Mouse (Mus musculus): ENCODE data around the gene Pi4k2b. TPM values are rescaled to one million over a fixed set of nuclear protein-coding genes. Genes with fewer than 3 reads are reported as not detected.
"Not testable (repeated sequence)": the region's sequence is repeated elsewhere in the genome, so short reads cannot be mapped to it uniquely, and the experiment has no call there.

Pi4k2b gene
- total RNA-seq, 1 experiment from 2014 or later, result 29.4 TPM

GRCm38 (mm10) chr5:52762586-52762985, 21.2 kb downstream of the Pi4k2b start:
- no peak for ATAC-seq (replicated peaks in 1 of 2; ENCODE audit: insufficient read depth in 1 of 2, low FRiP score in 2 of 2, low TSS enrichment in 1 of 2, low read depth in 1 of 2, poor library complexity in 2 of 2, severe bottlenecking in 2 of 2)

- no peak for ATAC-seq (replicated peaks in 1 of 2; ENCODE audit: insufficient read depth in 1 of 2, low FRiP score in 2 of 2, low TSS enrichment in 1 of 2, low read depth in 1 of 2, poor library complexity in 2 of 2, severe bottlenecking in 2 of 2)
Measured at GRCm38 (mm10) chr5:52774267-52774666, 32.9 kb downstream of the Pi4k2b start.

- ATAC-seq (replicated peaks in 1 of 2; ENCODE audit: insufficient read depth in 1 of 2, low FRiP score in 2 of 2, low TSS enrichment in 1 of 2, low read depth in 1 of 2, poor library complexity in 2 of 2, severe bottlenecking in 2 of 2), result no peak
Measured at GRCm38 (mm10) chr5:52775237-52775636, 33.9 kb downstream of the Pi4k2b start, which contains the start of gene Zcchc4. Gene Zcchc4 (plus strand): TSS chr5:52775409.

GRCm38 (mm10) chr5:52776466-52777354, 35.3 kb downstream of the Pi4k2b start:
- not testable (repeated sequence) for ATAC-seq (replicated peaks in 1 of 2; ENCODE audit: insufficient read depth in 1 of 2, low FRiP score in 2 of 2, low TSS enrichment in 1 of 2, low read depth in 1 of 2, poor library complexity in 2 of 2, severe bottlenecking in 2 of 2)

GRCm38 (mm10) chr5:52782523-52783250, 41.3 kb downstream of the Pi4k2b start:
- ATAC-seq (replicated peaks in 1 of 2; ENCODE audit: insufficient read depth in 1 of 2, low FRiP score in 2 of 2, low TSS enrichment in 1 of 2, low read depth in 1 of 2, poor library complexity in 2 of 2, severe bottlenecking in 2 of 2), result peak; percentile 94 to 96

- peak; percentile 15 to 24; a peak in 1 of 4 replicates for ATAC-seq (replicated peaks in 1 of 2; ENCODE audit: insufficient read depth in 1 of 2, low FRiP score in 2 of 2, low TSS enrichment in 1 of 2, low read depth in 1 of 2, poor library complexity in 2 of 2, severe bottlenecking in 2 of 2)
Measured at GRCm38 (mm10) chr5:52783251-52783620, 41.9 kb downstream of the Pi4k2b start.

GRCm38 (mm10) chr5:52783957-52784356, 42.6 kb downstream of the Pi4k2b start:
- ATAC-seq (replicated peaks in 1 of 2; ENCODE audit: insufficient read depth in 1 of 2, low FRiP score in 2 of 2, low TSS enrichment in 1 of 2, low read depth in 1 of 2, poor library complexity in 2 of 2, severe bottlenecking in 2 of 2), result no peak

GRCm38 (mm10) chr5:52786556-52787322, 45.4 kb downstream of the Pi4k2b start:
- ATAC-seq (replicated peaks in 1 of 2; ENCODE audit: insufficient read depth in 1 of 2, low FRiP score in 2 of 2, low TSS enrichment in 1 of 2, low read depth in 1 of 2, poor library complexity in 2 of 2, severe bottlenecking in 2 of 2), result no peak

- ATAC-seq (replicated peaks in 1 of 2; ENCODE audit: insufficient read depth in 1 of 2, low FRiP score in 2 of 2, low TSS enrichment in 1 of 2, low read depth in 1 of 2, poor library complexity in 2 of 2, severe bottlenecking in 2 of 2), result no peak; a peak in 1 of 4 replicates
Measured at GRCm38 (mm10) chr5:52793230-52793629, 51.9 kb downstream of the Pi4k2b start.

- ATAC-seq (replicated peaks in 1 of 2; ENCODE audit: insufficient read depth in 1 of 2, low FRiP score in 2 of 2, low TSS enrichment in 1 of 2, low read depth in 1 of 2, poor library complexity in 2 of 2, severe bottlenecking in 2 of 2), result no peak
Measured at GRCm38 (mm10) chr5:52794109-52794508, 52.7 kb downstream of the Pi4k2b start.

- no peak for ATAC-seq (replicated peaks in 1 of 2; ENCODE audit: insufficient read depth in 1 of 2, low FRiP score in 2 of 2, low TSS enrichment in 1 of 2, low read depth in 1 of 2, poor library complexity in 2 of 2, severe bottlenecking in 2 of 2)
Measured at GRCm38 (mm10) chr5:52799274-52799985, 58.1 kb downstream of the Pi4k2b start.

- no peak for ATAC-seq (replicated peaks in 1 of 2; ENCODE audit: insufficient read depth in 1 of 2, low FRiP score in 2 of 2, low TSS enrichment in 1 of 2, low read depth in 1 of 2, poor library complexity in 2 of 2, severe bottlenecking in 2 of 2)
Measured at GRCm38 (mm10) chr5:52805801-52806200, 64.4 kb downstream of the Pi4k2b start.

- ATAC-seq (replicated peaks in 1 of 2; ENCODE audit: insufficient read depth in 1 of 2, low FRiP score in 2 of 2, low TSS enrichment in 1 of 2, low read depth in 1 of 2, poor library complexity in 2 of 2, severe bottlenecking in 2 of 2), result no peak
Measured at GRCm38 (mm10) chr5:52806349-52806748, 65.0 kb downstream of the Pi4k2b start.

- ATAC-seq (replicated peaks in 1 of 2; ENCODE audit: insufficient read depth in 1 of 2, low FRiP score in 2 of 2, low TSS enrichment in 1 of 2, low read depth in 1 of 2, poor library complexity in 2 of 2, severe bottlenecking in 2 of 2), result no peak
Measured at GRCm38 (mm10) chr5:52807030-52807429, 65.7 kb downstream of the Pi4k2b start.

GRCm38 (mm10) chr5:52810446-52810845, 69.1 kb downstream of the Pi4k2b start:
- ATAC-seq (replicated peaks in 1 of 2; ENCODE audit: insufficient read depth in 1 of 2, low FRiP score in 2 of 2, low TSS enrichment in 1 of 2, low read depth in 1 of 2, poor library complexity in 2 of 2, severe bottlenecking in 2 of 2), result no peak

- ATAC-seq (replicated peaks in 1 of 2; ENCODE audit: insufficient read depth in 1 of 2, low FRiP score in 2 of 2, low TSS enrichment in 1 of 2, low read depth in 1 of 2, poor library complexity in 2 of 2, severe bottlenecking in 2 of 2), result no peak
Measured at GRCm38 (mm10) chr5:52811056-52811455, 69.7 kb downstream of the Pi4k2b start.

GRCm38 (mm10) chr5:52812456-52812855, 71.1 kb downstream of the Pi4k2b start:
- ATAC-seq (replicated peaks in 1 of 2; ENCODE audit: insufficient read depth in 1 of 2, low FRiP score in 2 of 2, low TSS enrichment in 1 of 2, low read depth in 1 of 2, poor library complexity in 2 of 2, severe bottlenecking in 2 of 2), result no peak

All from hematopoietic stem cell, adult 5-6 weeks (primary cell).